Mouse (Mus musculus) liver, adult 2 months (tissue): ENCODE data around the gene Ubl7.

ENCODE experiments used
- CTCF ChIP-seq: fragments of 200-500 bp; IDR thresholded peaks from 2 replicates; pipeline ENCODE4 v1.5.1; 2011; ENCODE audit warnings: low read depth, low read length, control low read depth
- POLR2A ChIP-seq: fragments of 200-500 bp; IDR thresholded peaks from 2 replicates; pipeline ENCODE4 v1.6.1; 2011; ENCODE audit warnings: low read length, control low read depth; ENCODE audit not compliant: insufficient read depth; ENCODE audit errors: extremely low read depth

GRCm38 (mm10) chr9:57956838-57957236, 46.1 kb downstream of the Ubl7 start:
- TF ChIP-seq POLR2A (no peak), CTCF (no peak)
